Comparison of ENCODE assay signal across 12 mouse cellular contexts in genomic region chr16:97209997-97210396, GRCm38 (mm10). TPM values are rescaled to one million over a fixed set of nuclear protein-coding genes. Genes with fewer than 3 reads are reported as not detected.
DNase-seq lines count a peak whose midpoint lies in the region; ATAC-seq and TF ChIP-seq lines count a peak whose summit lies in the region.
"Had no signal": no experiment of that assay in that cellular context is flagged by ENCODE, and none has a peak within 500 bp of the region (broad histone marks: within the 10 kb centered on the region; RNA-seq: fewer than 3 reads in every experiment).

No protein-coding gene starts in this region.

- H3K27ac ChIP-seq in intestine, embryonic 14.5 days (ENCODE audit: low read depth): no peak overlapping the region
- no peak overlapping the region for H3K27ac ChIP-seq in intestine, postnatal 0 days (ENCODE audit: low read depth, low read length)
- H3K27ac ChIP-seq: hindbrain, embryonic 14.5 days; liver, embryonic 13.5 days; stomach, embryonic 15.5 days had no signal

- no peaks in the 10 kb centered on the region for H3K4me1 ChIP-seq in intestine, embryonic 14.5 days (replicated peaks; ENCODE audit: control insufficient read depth, insufficient read depth, low read length)
- no peaks in the 10 kb centered on the region for H3K4me1 ChIP-seq in intestine, postnatal 0 days (replicated peaks; ENCODE audit: control insufficient read depth, insufficient read depth, low read length)
- H3K4me1 ChIP-seq: liver, embryonic 13.5 days; stomach, embryonic 15.5 days had no signal

- no peak overlapping the region for H3K4me2 ChIP-seq in intestine, embryonic 14.5 days (ENCODE audit: low read length)
- H3K4me2 ChIP-seq in intestine, postnatal 0 days (replicated peaks; ENCODE audit: low read depth): no peak overlapping the region
- H3K4me2 ChIP-seq: hindbrain, embryonic 14.5 days; liver, embryonic 13.5 days; stomach, embryonic 15.5 days had no signal

- no peaks in the 10 kb centered on the region for H3K9me3 ChIP-seq in intestine, embryonic 14.5 days (ENCODE audit: control insufficient read depth, low read length)
- no peaks in the 10 kb centered on the region for H3K9me3 ChIP-seq in intestine, postnatal 0 days (ENCODE audit: control insufficient read depth)
- H3K9me3 ChIP-seq: liver, embryonic 13.5 days; stomach, embryonic 15.5 days had no signal

- WGBS in intestine, embryonic 14.5 days: 40% methylated on average over 5 of the region's 5 CpGs
- 65% methylated on average over 5 of the region's 5 CpGs for WGBS in intestine, postnatal 0 days

- TF ChIP-seq CTCF in intestine, postnatal 0 days (IDR thresholded peaks at IDR 0.05; ENCODE audit: low read depth): no peak

- DNase-seq in intestine, embryonic 14.5 days (ENCODE audit: low spot score): peak; percentile 51
- DNase-seq in cerebellum, adult 9-11 months: peak; percentile 2
- peak; percentile 79 to 90 for DNase-seq in layer of hippocampus, adult 18-20 months (ENCODE audit: low spot score in 2 of 2)
- no peak for DNase-seq in thymus, postnatal 36 days
- no peak for DNase-seq in ovary, postnatal 14 days (ENCODE audit: low spot score)
- DNase-seq: liver, embryonic 13.5 days had no signal

- no peak for ATAC-seq in intestine, embryonic 14.5 days (replicated peaks; ENCODE audit: low FRiP score, low TSS enrichment, low read depth)
- ATAC-seq in intestine, postnatal 0 days: no peak
- peak; percentile 57 for ATAC-seq in megakaryocyte progenitor cell, adult 5-6 weeks (replicated peaks; ENCODE audit: poor library complexity)
- ATAC-seq in monocyte, adult 5-6 weeks (replicated peaks; ENCODE audit: insufficient number of reproducible peaks, low FRiP score, low TSS enrichment, poor library complexity, severe bottlenecking): no peak

- H3K36me3 ChIP-seq in intestine, embryonic 14.5 days (ENCODE audit: control insufficient read depth, insufficient read depth, low read length): no peaks in the 10 kb centered on the region
- H3K36me3 ChIP-seq in intestine, postnatal 0 days (ENCODE audit: control insufficient read depth, insufficient read depth): no peaks in the 10 kb centered on the region
- H3K36me3 ChIP-seq: liver, embryonic 13.5 days; stomach, embryonic 15.5 days had no signal

- no peak overlapping the region for H3K4me3 ChIP-seq in intestine, embryonic 14.5 days (ENCODE audit: low read depth, low read length)
- H3K4me3 ChIP-seq in intestine, postnatal 0 days (ENCODE audit: low read depth, low read length): no peak overlapping the region
- H3K4me3 ChIP-seq: liver, embryonic 13.5 days; stomach, embryonic 15.5 days had no signal

- H3K9ac ChIP-seq in intestine, embryonic 14.5 days (ENCODE audit: low read length): no peak overlapping the region
- H3K9ac ChIP-seq in intestine, postnatal 0 days (ENCODE audit: low read depth, low read length): no peak overlapping the region
- H3K9ac ChIP-seq: hindbrain, embryonic 14.5 days; liver, embryonic 13.5 days; stomach, embryonic 15.5 days had no signal

- H3K27me3 ChIP-seq in intestine, embryonic 14.5 days (replicated peaks; ENCODE audit: control insufficient read depth, insufficient read depth, low read length): no peaks in the 10 kb centered on the region
- H3K27me3 ChIP-seq in intestine, postnatal 0 days (replicated peaks; ENCODE audit: control insufficient read depth, insufficient read depth, low read length): no peaks in the 10 kb centered on the region
- H3K27me3 ChIP-seq: CH12.LX; liver, embryonic 13.5 days; stomach, embryonic 15.5 days had no signal

RNA-seq across cellular contexts. Expression of gene Dscam, which starts 39.4 kb away (rescaled TPM):
- polyA plus RNA-seq in intestine, embryonic 14.5 days (2014; fragmentation: Nextera tagmentation; extraction: Ambion mirVana): 0.24 and 0.37 TPM in 2 replicates
- polyA plus RNA-seq in intestine, postnatal 0 days (2015; fragmentation: Nextera tagmentation; extraction: Ambion mirVana): 0.21 and 0.25 TPM in 2 replicates
- 10 to 100 TPM; 35.7 to 36.8 TPM for total RNA-seq in layer of hippocampus, adult 18-20 months (2021)
- total RNA-seq in megakaryocyte progenitor cell, adult 5-6 weeks (2015): 0.15 TPM in 1 of 2 replicates, not detected in the other
- 0.07 TPM in 1 of 2 replicates, not detected in the other for total RNA-seq in megakaryocyte progenitor cell, adult 5-6 weeks (2017)
- 0.29 to 0.49 TPM in 2 of 3 replicates, not detected in the other for total RNA-seq in monocyte, adult 5-6 weeks (2017)

Comparison
In these comparisons a context has a peak if more than half of its experiments do, and no peak if none do; other contexts are left out.
1. DNase-seq: peak in intestine, embryonic 14.5 days (single experiment), cerebellum, adult 9-11 months (single experiment) and layer of hippocampus, adult 18-20 months (2 of 2); none in thymus, postnatal 36 days (0 of 2) and ovary, postnatal 14 days (single experiment).
2. RNA of gene Dscam, which starts 39.4 kb away (total RNA-seq): 35.7 to 36.8 TPM in layer of hippocampus, adult 18-20 months; 0.29 to 0.49 TPM in monocyte, adult 5-6 weeks and 0.07 to 0.15 TPM in megakaryocyte progenitor cell, adult 5-6 weeks; every median in the first group is over 10 times any median in the second.